Mouse (Mus musculus) kidney, adult 2 months (tissue): ENCODE measurements around the gene Ripply3.

Experiments
- CTCF ChIP-seq: fragments of 200-500 bp; conservative IDR thresholded peaks from 2 replicates; pipeline ENCODE4 v1.5.1; 2011; ENCODE audit warnings: low read depth, mild to moderate bottlenecking, control low read depth, low read length, moderate library complexity, mixed read lengths; ENCODE audit not compliant: insufficient read depth, insufficient read length
- POLR2A ChIP-seq: fragments of 200-500 bp; IDR thresholded peaks from one replicate; pipeline ENCODE4 v1.6.1; 2011; ENCODE audit warnings: low read depth, low read length, control low read depth

DNA sequence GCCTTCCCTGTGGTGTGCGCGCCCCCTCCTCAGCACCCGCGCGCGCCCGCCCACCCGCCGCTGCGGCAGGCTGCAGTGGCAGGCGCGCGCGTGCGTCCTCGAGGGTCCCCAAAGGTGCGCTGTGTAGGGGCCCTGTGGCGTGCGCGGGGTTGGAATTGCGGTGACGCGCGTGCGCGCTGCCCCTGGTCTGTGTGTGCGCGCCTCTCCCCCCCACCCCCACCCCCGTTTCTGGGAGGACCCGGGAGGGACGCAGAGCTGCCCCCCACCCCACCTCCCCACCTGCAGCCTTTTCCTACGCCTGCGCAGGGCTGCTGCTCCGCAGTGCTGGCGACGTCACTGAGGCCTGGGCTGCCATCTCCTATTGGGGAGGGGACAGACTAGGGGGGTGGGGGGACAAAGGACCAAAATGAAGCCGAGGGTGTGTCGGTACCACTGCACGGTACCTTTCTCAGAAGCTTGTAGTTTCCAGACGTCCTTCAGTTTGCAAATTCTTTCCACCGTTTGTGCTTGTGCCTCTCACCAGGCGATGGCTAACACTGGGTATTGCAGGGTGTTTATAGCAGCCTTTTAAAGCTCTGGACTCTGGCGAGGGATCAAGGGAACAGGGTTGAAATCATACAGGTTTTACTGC is 43.2 kb downstream of the Ripply3 start, which contains the start of gene Pigp:
- TF ChIP-seq CTCF (peak; percentile 27; the same call in 1 of the 2 replicates), POLR2A (no peak)
